Mouse (Mus musculus) small intestine, adult 2 months (tissue): ENCODE data around the gene Ssbp2.

Source experiments
- CTCF ChIP-seq: fragments of 200-500 bp; IDR thresholded peaks from 2 replicates; pipeline ENCODE4 v1.5.1; 2012; ENCODE audit warnings: low read depth, mild to moderate bottlenecking, control low read depth, inconsistent platforms, low read length, moderate library complexity, mixed read lengths; ENCODE audit not compliant: insufficient replicate concordance, insufficient read length; ENCODE audit errors: extremely low read depth
- POLR2A ChIP-seq: fragments of 200-500 bp; IDR thresholded peaks from 2 replicates; pipeline ENCODE4 v1.6.1; 2012; ENCODE audit warnings: low read depth, mild to moderate bottlenecking, control low read depth, inconsistent platforms, low read length, moderate library complexity

GRCm38 (mm10) chr13:91649926-91650325 is 189.8 kb downstream of the Ssbp2 start:
- no peak for TF ChIP-seq CTCF
- TF ChIP-seq POLR2A, result no peak
